ENCODE assay signal across 9 mouse cellular contexts in the genomic region with DNA sequence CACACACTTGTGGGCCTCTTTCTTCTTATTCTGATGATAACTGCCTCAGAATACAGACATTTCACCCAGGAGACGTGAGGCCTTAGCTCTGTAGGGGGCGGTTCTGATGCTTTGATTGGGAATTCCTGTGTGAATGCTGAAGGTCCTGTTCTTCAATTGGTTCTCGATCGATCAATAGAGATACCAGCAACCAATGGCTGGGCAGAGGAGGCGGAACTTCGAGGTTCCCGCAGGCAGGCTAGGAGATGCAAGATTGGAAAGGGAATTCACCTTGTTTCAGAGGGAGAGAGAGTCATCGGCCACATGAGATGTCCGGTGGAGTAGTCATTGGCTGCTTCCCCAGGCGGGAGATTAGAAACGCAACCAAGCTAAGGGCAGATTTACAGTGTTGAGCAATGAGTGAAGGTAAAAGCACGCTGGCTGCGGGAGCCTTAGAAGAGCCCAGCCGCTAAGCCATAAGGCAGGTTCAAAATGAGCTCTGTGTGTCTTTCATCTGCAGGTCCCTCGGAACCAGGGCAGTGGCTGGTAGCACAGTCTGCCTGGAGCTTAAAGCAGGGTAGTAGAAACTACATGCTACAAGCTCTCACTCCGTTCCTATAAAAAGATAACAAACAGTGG.
DNase-seq lines count a peak whose midpoint lies in the region; ATAC-seq and TF ChIP-seq lines count a peak whose summit lies in the region.
"Had no signal": no experiment of that assay in that cellular context is flagged by ENCODE, and none has a peak within 500 bp of the region (broad histone marks: within the 10 kb centered on the region; RNA-seq: fewer than 3 reads in every experiment).

No protein-coding gene starts in this region.

- no peaks in the 10 kb centered on the region for H3K27me3 ChIP-seq in heart, embryonic 14.5 days (ENCODE audit: control insufficient read depth, insufficient read depth, low read length)
- H3K27me3 ChIP-seq in cerebellum, adult 2 months (ENCODE audit: control insufficient read depth, insufficient read depth, low read length) = no peaks in the 10 kb centered on the region
- no peaks in the 10 kb centered on the region for H3K27me3 ChIP-seq in limb, embryonic 10.5 days (ENCODE audit: low read depth, poor library complexity, severe bottlenecking)
- H3K27me3 ChIP-seq in neural tube, embryonic 15.5 days (replicated peaks) = no peaks in the 10 kb centered on the region
- H3K27me3 ChIP-seq: CH12.LX had no signal

- no peak for TF ChIP-seq CTCF in cerebellum, adult 2 months (IDR thresholded peaks at IDR 0.05; ENCODE audit: borderline replicate concordance, insufficient read depth, low read depth, low read length)

- H3K4me2 ChIP-seq in heart, embryonic 14.5 days (ENCODE audit: low read length) = peak overlapping the region; percentile 58
- peak overlapping the region; percentile 59 for H3K4me2 ChIP-seq in neural tube, embryonic 15.5 days

- peaks cover 13 to 19% of the 10 kb centered on the region in 2 experiments for H3K4me1 ChIP-seq in heart, embryonic 14.5 days (ENCODE audit: control insufficient read depth in 2 of 2, insufficient read depth in 2 of 2, low read length in 2 of 2)
- H3K4me1 ChIP-seq in cerebellum, adult 2 months (ENCODE audit: control insufficient read depth, insufficient read depth, low read length) = no peaks in the 10 kb centered on the region
- H3K4me1 ChIP-seq in limb, embryonic 10.5 days = peaks cover 6% of the 10 kb centered on the region; the same call in 1 of the 2 replicates
- H3K4me1 ChIP-seq in neural tube, embryonic 15.5 days = peaks cover 15% of the 10 kb centered on the region

- peak overlapping the region; percentile 12; the same call in 1 of the 2 replicates for H3K9ac ChIP-seq in heart, embryonic 14.5 days (ENCODE audit: low read length)
- peak overlapping the region; percentile 48 for H3K9ac ChIP-seq in neural tube, embryonic 15.5 days (replicated peaks)

- H3K36me3 ChIP-seq in heart, embryonic 14.5 days (ENCODE audit: control insufficient read depth, insufficient read depth, low read length) = no peaks in the 10 kb centered on the region
- no peaks in the 10 kb centered on the region for H3K36me3 ChIP-seq in limb, embryonic 10.5 days
- H3K36me3 ChIP-seq in neural tube, embryonic 15.5 days = no peaks in the 10 kb centered on the region

- WGBS in heart, embryonic 14.5 days = 13% methylated on average over 16 of the region's 16 CpGs
- WGBS in cerebellum, adult 2 months = 16% methylated on average over 16 of the region's 16 CpGs
- 16% methylated on average over 16 of the region's 16 CpGs for WGBS in limb, embryonic 10.5 days
- WGBS in neural tube, embryonic 15.5 days = 17% methylated on average over 16 of the region's 16 CpGs

- peak overlapping the region; percentile 12 to 38; a peak in 3 of 4 replicates for H3K4me3 ChIP-seq in heart, embryonic 14.5 days (ENCODE audit: control insufficient read depth in 1 of 2, insufficient read depth in 1 of 2, low read depth in 1 of 2, low read length in 2 of 2)
- peak overlapping the region; percentile 34 for H3K4me3 ChIP-seq in cerebellum, adult 2 months (replicated peaks; ENCODE audit: insufficient read depth, low read depth, low read length)
- peak overlapping the region; percentile 49 for H3K4me3 ChIP-seq in limb, embryonic 10.5 days
- peak overlapping the region; percentile 42 for H3K4me3 ChIP-seq in neural tube, embryonic 15.5 days (replicated peaks)

- ATAC-seq in heart, embryonic 14.5 days (ENCODE audit: insufficient number of reproducible peaks, insufficient read depth, low FRiP score, low read depth) = peak; percentile 42; the same call in 1 of the 2 replicates
- peak; percentile 98 for ATAC-seq in neural tube, embryonic 15.5 days (ENCODE audit: low FRiP score)

- peak overlapping the region; percentile 45 to 69 for H3K27ac ChIP-seq in heart, embryonic 14.5 days (replicated peaks in 1 of 2; ENCODE audit: control insufficient read depth in 1 of 2, insufficient read depth in 1 of 2, low read depth in 2 of 2, low read length in 2 of 2)
- no peak overlapping the region for H3K27ac ChIP-seq in cerebellum, adult 2 months (ENCODE audit: insufficient read depth, low read length)
- H3K27ac ChIP-seq in limb, embryonic 10.5 days = peak overlapping the region; percentile 66; the same call in 1 of the 2 replicates
- H3K27ac ChIP-seq in neural tube, embryonic 15.5 days (replicated peaks) = peak overlapping the region; percentile 81

- TF ChIP-seq POLR2A in cerebellum, adult 2 months (IDR thresholded peaks at IDR 0.05; ENCODE audit: borderline replicate concordance, insufficient read depth, low read length) = no peak

- H3K9me3 ChIP-seq in heart, embryonic 14.5 days (ENCODE audit: control insufficient read depth, low read length) = no peaks in the 10 kb centered on the region
- no peaks in the 10 kb centered on the region for H3K9me3 ChIP-seq in limb, embryonic 10.5 days (replicated peaks)
- H3K9me3 ChIP-seq in neural tube, embryonic 15.5 days (replicated peaks) = no peaks in the 10 kb centered on the region

- DNase-seq in heart, adult 18-20 months = no peak
- peak; percentile 26 to 58 for DNase-seq in cerebellum, adult 2 months
- peak; percentile 68 to 69 for DNase-seq in frontal cortex, adult 2 months (ENCODE audit: extremely low spot score in 1 of 2, low spot score in 1 of 2)
- peak; percentile 58 for DNase-seq in limb, embryonic 10.5 days (ENCODE audit: low spot score)
- DNase-seq in adipocyte (ENCODE audit: low spot score) = no peak
- DNase-seq in spleen, postnatal 36 days (ENCODE audit: low spot score in 2 of 2) = no peak

Comparison
In these comparisons a context has a peak if more than half of its experiments do, and no peak if none do; other contexts are left out.
1. DNase-seq: peak in cerebellum, adult 2 months (2 of 2), frontal cortex, adult 2 months (2 of 2) and limb, embryonic 10.5 days (single experiment); none in heart, adult 18-20 months (0 of 2), adipocyte (single experiment) and spleen, postnatal 36 days (0 of 2).
2. Peak in every context shown above with its lines, with median percentiles within 50 percentile points of each other: H3K4me3 ChIP-seq.